Mouse (Mus musculus) embryonic facial prominence, embryonic 10.5 days (tissue): ENCODE data around the gene Tecpr2. TPM values are rescaled to one million over a fixed set of nuclear protein-coding genes. Genes with fewer than 3 reads are reported as not detected.
A peak's percentile ranks its signal among the peaks of the same experiment; 100 is the strongest.

Source experiments
- DNase-seq: peaks from one replicate; pipeline ENCODE4 v3.0.0-alpha.2; 2017; ENCODE audit warnings: low spot score
- H3K27ac ChIP-seq: fragments of 300-500 bp; sonication (generic); replicated peaks from 2 replicates; pipeline ENCODE4 v1.5.1; 2016; ENCODE audit warnings: mild to moderate bottlenecking
- H3K27me3 ChIP-seq: fragments of 300-500 bp; sonication (generic); replicated peaks from 2 replicates; pipeline ENCODE4 v1.6.1; 2016; ENCODE audit warnings: low read depth, mild to moderate bottlenecking; ENCODE audit not compliant: poor library complexity, severe bottlenecking
- H3K36me3 ChIP-seq: fragments of 300-500 bp; sonication (generic); replicated peaks from 2 replicates; pipeline ENCODE4 v1.6.1; 2016; ENCODE audit warnings: mild to moderate bottlenecking, moderate library complexity
- H3K4me1 ChIP-seq: fragments of 300-500 bp; sonication (generic); 2 replicates; pipeline ENCODE4 v1.6.1; 2016
- H3K4me3 ChIP-seq: fragments of 300-500 bp; sonication (generic); 2 replicates; pipeline ENCODE4 v1.5.1; 2016; ENCODE audit warnings: mild to moderate bottlenecking, moderate library complexity
- H3K9me3 ChIP-seq: fragments of 300-500 bp; sonication (generic); 2 replicates; pipeline ENCODE4 v1.6.1; 2016; ENCODE audit warnings: mild to moderate bottlenecking
- WGBS: fragments of 180-500 bp; shearing (Covaris S2); methylation state at CpG from one replicate; pipeline ENCODE4 v1.1.7; 2016; 5-methylcytosine and 5-hydroxymethylcytosine counted together
- polyA plus RNA-seq: library from polyadenylated mRNA; unstranded; fragments of >200 nt; fragmentation: Nextera tagmentation; extraction: Ambion mirVana; gene quantifications from 2 replicates; pipeline ENCODE4 v1.2.1, GENCODE M21; 2016

Gene Tecpr2
- polyA plus RNA-seq, 1 experiment from 2014 or later = 6.2 TPM

DNA sequence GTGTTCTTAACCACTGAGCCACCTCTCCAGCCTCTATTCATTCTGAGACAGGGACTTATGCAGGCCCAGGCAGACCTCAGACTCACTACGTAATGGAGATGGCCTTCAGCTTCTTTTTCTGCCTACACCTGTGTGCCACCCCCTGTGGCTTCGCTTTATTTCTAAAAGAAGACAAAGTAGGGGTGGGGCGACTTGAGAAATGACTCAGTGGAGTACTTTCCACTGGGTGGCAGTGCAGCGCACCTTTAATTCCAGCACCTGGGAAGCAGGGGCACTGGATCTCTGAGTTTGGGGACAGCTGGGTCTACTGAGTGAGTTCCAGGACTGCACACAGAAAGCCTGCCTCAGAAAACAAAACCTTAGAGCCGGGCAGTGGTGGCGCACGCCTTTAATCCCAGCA, 6.8 kb upstream of the Tecpr2 start:
- Histone ChIP-seq H3K27ac (no peak overlapping the region), H3K9me3 (no peaks in the 10 kb centered on the region), H3K4me1 (no peaks in the 10 kb centered on the region), H3K36me3 (peaks cover 73% of the 10 kb centered on the region), H3K27me3 (no peaks in the 10 kb centered on the region), H3K4me3 (no peak overlapping the region)
- DNase-seq = no peak
- 89% methylated on average over 7 of the region's 7 CpGs for WGBS

DNA sequence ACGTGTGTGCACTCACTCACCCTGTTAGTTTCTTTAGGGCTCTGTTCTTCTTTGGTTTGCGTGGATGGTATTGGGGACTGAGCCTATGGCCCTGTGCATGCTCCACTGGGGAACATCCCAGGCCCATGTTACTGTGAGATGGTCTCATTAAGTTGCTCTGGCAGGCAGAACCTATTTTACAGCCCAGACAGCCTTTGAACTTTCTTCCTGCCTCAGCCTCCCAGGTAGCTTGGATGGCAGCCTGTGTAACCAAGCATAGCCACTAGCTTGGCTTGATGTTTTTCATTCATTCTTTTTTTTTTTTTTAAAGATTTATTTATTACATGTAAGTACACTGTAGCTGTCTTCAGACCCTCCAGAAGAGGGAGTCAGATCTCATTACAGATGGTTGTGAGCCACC, 3.8 kb upstream of the Tecpr2 start:
- Histone ChIP-seq H3K4me1 (peaks cover 19% of the 10 kb centered on the region), H3K27ac (no peak overlapping the region), H3K36me3 (peaks cover 47% of the 10 kb centered on the region), H3K4me3 (no peak overlapping the region), H3K9me3 (no peaks in the 10 kb centered on the region), H3K27me3 (no peaks in the 10 kb centered on the region)
- 93% methylated on average over 2 of the region's 2 CpGs for WGBS
- DNase-seq = no peak

DNA sequence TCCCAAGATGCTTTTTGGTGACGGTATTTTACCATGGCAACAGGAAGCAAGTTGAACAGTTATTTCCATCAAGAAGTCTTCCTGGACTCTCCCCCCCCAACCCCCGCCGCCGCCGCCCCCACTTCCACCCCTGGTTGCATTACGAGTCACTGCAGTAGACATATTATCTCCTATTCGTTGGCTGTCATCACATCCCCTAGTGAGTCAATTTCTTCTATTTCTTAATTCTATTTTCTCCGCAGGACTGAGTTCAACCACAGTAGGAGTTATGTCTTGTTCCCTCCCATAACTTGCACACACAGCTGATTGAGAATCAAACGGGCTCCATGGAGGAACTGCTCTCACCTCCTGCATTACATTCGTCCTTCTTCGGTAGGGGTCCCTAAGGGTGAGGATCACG, 958 bp upstream of the Tecpr2 start:
- H3K4me1 ChIP-seq = peaks cover 22% of the 10 kb centered on the region
- H3K27ac ChIP-seq = peak overlapping the region; percentile 93
- DNase-seq = no peak
- 45% methylated on average over 12 of the region's 12 CpGs for WGBS
- no peaks in the 10 kb centered on the region for H3K9me3 ChIP-seq
- peaks cover 20% of the 10 kb centered on the region for H3K36me3 ChIP-seq
- peak overlapping the region; percentile 95 for H3K4me3 ChIP-seq
- no peaks in the 10 kb centered on the region for H3K27me3 ChIP-seq

DNA sequence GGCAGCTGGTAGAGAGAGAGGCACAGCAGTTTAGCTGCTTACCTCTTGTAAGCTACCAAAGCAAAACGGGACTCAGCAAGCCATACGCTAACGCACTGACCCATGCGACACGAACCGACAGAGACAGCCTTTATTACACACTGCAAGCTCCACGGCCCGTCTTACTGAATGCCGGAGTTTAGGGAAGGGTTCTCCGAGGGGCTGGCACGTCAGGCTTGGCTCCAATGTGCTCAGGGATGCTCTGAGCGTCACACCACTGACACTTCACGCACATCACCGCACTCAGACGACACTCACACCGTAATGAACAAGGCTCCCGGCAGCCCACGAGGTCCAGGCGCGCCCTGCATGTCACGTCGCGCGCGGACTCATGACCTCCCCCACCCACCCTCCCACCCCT, 458 bp upstream of the Tecpr2 start:
- no peak for DNase-seq
- H3K9me3 ChIP-seq = no peaks in the 10 kb centered on the region
- H3K4me1 ChIP-seq = peaks cover 22% of the 10 kb centered on the region
- H3K36me3 ChIP-seq = peaks cover 15% of the 10 kb centered on the region
- H3K27me3 ChIP-seq = no peaks in the 10 kb centered on the region
- WGBS = 0% methylated on average over 25 of the region's 25 CpGs
- H3K4me3 ChIP-seq = peak overlapping the region; percentile 95
- peak overlapping the region; percentile 93 for H3K27ac ChIP-seq

DNA sequence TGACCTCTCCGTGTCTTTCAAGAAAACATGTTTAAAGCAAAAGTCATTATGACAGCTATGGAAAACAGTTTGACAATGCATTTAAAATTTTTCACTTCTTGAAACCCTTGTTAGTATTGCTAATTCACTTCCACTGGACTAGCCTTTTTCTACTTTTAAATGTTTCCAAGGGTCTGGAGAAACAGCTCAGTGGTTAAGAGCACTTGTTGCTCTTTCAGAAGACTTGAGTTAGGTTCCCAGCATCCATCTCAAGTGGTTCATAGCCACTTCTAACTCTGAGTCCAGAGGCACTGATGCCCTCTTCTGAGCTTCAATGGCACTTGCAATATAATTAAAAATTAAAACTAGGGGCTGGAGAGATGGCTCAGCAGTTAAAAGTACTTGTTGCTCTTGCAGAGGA, 2.8 kb downstream of the Tecpr2 start:
- no peak for DNase-seq
- H3K27ac ChIP-seq = no peak overlapping the region
- 0 out of 2 replicates have a peak, but pooled peaks cover 2% of the 10 kb centered on the region for H3K36me3 ChIP-seq
- no peak overlapping the region for H3K4me3 ChIP-seq
- H3K27me3 ChIP-seq = no peaks in the 10 kb centered on the region
- no peaks in the 10 kb centered on the region for H3K9me3 ChIP-seq
- peaks cover 29% of the 10 kb centered on the region for H3K4me1 ChIP-seq
- 95% methylated on average over 1 of the region's 1 CpGs for WGBS

DNA sequence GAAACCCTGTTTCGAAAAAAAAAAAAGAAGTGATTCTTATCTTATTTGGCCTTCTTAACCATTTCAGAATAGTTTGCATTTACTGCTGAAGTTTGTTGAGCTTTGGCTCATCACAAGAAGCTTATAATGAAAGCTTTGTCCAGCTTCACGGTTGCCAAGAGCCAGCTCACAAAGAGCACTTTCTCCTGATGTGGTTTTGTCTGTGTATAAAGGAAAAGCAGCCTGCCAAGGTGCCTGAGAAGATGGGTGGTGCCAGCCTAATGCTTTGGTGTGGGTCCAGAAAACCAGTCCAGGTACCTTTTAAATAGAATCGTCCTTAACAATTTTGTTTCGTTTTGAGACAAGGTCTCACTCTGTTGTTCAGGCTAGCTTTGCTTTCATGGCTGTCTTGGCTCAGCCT, 13.0 kb downstream of the Tecpr2 start:
- Histone ChIP-seq H3K36me3 (peaks cover 5% of the 10 kb centered on the region; the same call in 1 of the 2 replicates), H3K27me3 (no peaks in the 10 kb centered on the region), H3K27ac (no peak overlapping the region), H3K4me3 (no peak overlapping the region), H3K9me3 (no peaks in the 10 kb centered on the region), H3K4me1 (no peaks in the 10 kb centered on the region)
- DNase-seq = no peak
- WGBS = 80% methylated on average over 4 of the region's 4 CpGs

DNA sequence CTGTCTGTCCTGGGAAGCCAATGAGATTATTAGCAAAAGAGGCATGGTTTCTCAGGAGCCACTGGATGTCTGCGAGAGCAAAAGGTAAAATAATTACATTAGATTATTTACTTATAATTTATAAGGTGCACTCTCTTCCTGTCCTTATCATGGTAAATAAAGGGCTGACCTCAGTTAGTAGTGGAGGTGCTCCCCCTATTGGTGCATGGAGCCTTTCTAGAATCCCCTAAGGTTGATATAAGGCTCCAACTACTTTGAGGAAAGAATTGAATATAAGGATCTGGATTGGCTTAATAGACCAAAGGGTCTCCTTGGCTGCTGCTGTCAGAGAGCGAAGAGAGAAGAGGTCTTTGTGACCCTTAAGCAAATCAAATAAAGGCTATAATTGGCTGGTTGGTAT, 14.5 kb downstream of the Tecpr2 start:
- H3K27ac ChIP-seq = no peak overlapping the region
- no peaks in the 10 kb centered on the region; the same call in 1 of the 2 replicates for H3K36me3 ChIP-seq
- 94% methylated on average over 2 of the region's 2 CpGs for whole genome bisulfite sequencing
- DNase-seq = no peak
- H3K9me3 ChIP-seq = no peaks in the 10 kb centered on the region
- no peak overlapping the region for H3K4me3 ChIP-seq
- no peaks in the 10 kb centered on the region for H3K4me1 ChIP-seq
- no peaks in the 10 kb centered on the region for H3K27me3 ChIP-seq

DNA sequence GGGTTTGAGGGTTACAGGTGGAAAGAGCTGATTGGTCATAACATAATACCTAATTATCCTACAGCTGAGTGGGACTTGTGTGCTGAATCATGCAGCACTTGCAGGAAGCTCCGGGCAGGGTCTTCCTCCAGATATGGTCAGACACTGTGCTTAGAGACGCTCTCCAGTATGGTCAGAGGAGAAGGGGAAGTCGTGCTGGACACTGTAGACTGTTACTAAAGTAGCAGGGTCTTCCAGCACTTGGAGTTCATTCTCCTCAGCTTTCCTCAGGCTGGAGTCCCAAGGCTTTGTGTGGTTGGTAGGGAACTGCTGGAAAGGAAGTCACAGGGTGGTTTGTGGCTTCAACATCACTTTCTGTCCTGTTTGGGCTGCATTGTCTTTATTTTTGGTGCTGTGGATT, 18.8 kb downstream of the Tecpr2 start:
- no peaks in the 10 kb centered on the region; the same call in 1 of the 2 replicates for H3K36me3 ChIP-seq
- H3K9me3 ChIP-seq = no peaks in the 10 kb centered on the region
- no peak overlapping the region for H3K27ac ChIP-seq
- 81% methylated on average over 3 of the region's 3 CpGs for WGBS
- no peak for DNase-seq
- no peaks in the 10 kb centered on the region for H3K27me3 ChIP-seq
- no peak overlapping the region for H3K4me3 ChIP-seq
- no peaks in the 10 kb centered on the region for H3K4me1 ChIP-seq

DNA sequence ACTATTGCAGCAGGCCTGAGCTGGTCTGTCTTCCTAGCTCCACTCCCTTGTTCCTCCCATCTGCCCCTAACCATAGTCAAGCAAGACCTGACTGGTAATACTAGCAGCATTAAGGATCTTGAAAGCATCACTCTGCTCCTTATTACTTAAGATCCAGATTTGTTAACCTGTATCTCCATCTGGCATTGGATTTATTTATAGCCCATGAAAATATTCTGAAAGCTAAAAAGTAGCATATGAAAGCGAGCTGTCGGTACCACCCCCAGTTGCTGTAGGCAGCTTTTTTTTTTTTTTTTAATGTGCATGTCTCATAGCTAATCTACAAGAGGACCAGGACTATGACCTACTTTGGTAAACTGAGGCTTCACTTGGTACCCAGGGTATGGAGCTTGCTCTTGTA, 20.9 kb downstream of the Tecpr2 start:
- Histone ChIP-seq H3K36me3 (peaks cover 5% of the 10 kb centered on the region), H3K4me3 (no peak overlapping the region), H3K4me1 (no peaks in the 10 kb centered on the region), H3K27ac (no peak overlapping the region), H3K27me3 (no peaks in the 10 kb centered on the region), H3K9me3 (no peaks in the 10 kb centered on the region)
- WGBS = 97% methylated on average over 2 of the region's 2 CpGs
- no peak for DNase-seq

DNA sequence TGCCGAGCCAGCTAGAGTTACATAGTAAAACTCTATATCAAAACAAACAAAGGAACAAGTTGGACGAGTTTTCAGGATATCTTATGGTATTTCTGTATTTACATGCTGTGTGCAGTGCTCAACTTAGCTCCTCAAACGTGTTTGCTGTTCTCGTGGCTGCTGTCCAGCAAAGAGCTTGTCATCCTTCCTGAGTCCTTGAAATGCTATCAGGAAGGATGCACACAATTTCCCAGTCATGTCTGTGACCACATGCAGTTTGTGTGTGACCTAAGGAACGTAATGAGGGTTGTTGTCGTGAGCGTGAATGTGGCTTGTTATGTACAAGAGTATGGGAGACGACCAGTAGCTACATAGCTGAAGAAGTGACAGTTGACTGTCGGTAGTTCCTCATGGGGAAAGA, 26.7 kb downstream of the Tecpr2 start:
- peaks cover 40% of the 10 kb centered on the region for H3K36me3 ChIP-seq
- H3K27ac ChIP-seq = no peak overlapping the region
- WGBS = 88% methylated on average over 9 of the region's 9 CpGs

DNA sequence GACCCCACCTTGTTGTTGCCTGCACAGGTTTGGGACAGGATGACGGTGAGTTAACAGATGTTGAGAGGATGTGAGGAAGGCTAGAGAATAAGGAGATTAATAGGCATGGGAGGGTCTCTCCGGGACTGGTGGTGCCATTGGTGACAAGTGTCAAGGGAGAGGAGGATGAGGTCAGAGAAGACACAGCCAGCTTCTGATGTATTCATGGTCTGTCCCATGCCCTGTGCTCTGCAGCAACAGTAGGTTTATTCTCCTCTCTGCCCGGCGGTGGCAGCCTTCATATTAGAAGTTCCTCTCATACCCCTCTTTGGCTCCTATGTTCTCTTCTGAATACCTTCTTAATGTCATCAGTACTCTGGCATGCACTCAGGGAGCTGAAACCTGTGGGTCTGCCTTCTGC, 31.2 kb downstream of the Tecpr2 start:
- Histone ChIP-seq H3K36me3 (peaks cover 41% of the 10 kb centered on the region), H3K9me3 (no peaks in the 10 kb centered on the region), H3K27ac (no peak overlapping the region), H3K4me3 (no peak overlapping the region), H3K4me1 (no peaks in the 10 kb centered on the region), H3K27me3 (no peaks in the 10 kb centered on the region)
- WGBS = 91% methylated on average over 4 of the region's 4 CpGs
- DNase-seq = no peak

More for the DNA sequence above, 26.7 kb downstream of the Tecpr2 start:
- Histone ChIP-seq H3K9me3 (no peaks in the 10 kb centered on the region), H3K27me3 (no peaks in the 10 kb centered on the region), H3K4me1 (no peaks in the 10 kb centered on the region), H3K4me3 (no peak overlapping the region)
- no peak for DNase-seq

DNA sequence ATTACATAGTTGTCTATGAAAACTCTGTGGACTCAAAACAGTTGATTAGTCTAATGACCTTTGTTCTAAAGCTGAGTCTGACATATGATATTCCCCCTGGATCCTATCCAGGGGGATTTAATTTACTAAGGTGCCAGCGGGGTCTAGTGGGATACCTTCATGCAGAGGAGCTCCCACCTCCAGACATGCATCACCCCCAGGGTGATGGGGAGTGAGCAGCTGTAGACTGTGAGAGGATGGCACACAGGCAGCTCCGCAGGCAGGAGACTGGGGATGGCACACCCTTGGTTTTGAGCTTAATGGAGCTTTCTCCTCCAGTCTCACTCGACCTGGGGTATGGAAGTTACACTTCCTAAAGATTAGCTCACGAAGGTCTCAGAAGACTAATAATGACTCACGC, 32.5 kb downstream of the Tecpr2 start:
- H3K9me3 ChIP-seq = no peaks in the 10 kb centered on the region
- H3K4me1 ChIP-seq = no peaks in the 10 kb centered on the region
- no peak overlapping the region for H3K4me3 ChIP-seq
- peaks cover 38% of the 10 kb centered on the region for H3K36me3 ChIP-seq
- no peaks in the 10 kb centered on the region for H3K27me3 ChIP-seq
- no peak for DNase-seq
- WGBS = 82% methylated on average over 5 of the region's 5 CpGs
- no peak overlapping the region for H3K27ac ChIP-seq

DNA sequence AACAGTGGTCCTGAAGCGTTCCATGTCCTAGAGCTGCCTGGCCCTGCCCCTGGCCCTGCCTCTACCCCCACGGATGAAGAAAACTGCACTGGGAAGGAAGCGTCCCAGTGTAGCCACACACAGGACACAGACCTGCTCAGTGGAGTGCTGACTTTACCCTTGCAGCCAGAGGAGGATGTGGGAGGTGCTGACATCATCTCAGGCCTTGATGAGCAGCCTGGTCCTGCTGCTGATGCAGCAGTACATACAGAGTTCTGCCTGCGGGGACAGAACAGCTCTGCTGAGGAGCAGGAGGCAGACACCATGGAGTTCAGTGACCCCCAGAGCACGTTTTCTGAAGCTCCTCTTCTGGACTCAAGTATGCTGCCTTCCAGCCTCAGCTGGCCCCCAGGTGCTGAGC, 43.8 kb downstream of the Tecpr2 start:
- Histone ChIP-seq H3K27me3 (no peaks in the 10 kb centered on the region), H3K9me3 (no peaks in the 10 kb centered on the region), H3K4me3 (no peak overlapping the region), H3K36me3 (peaks cover 59% of the 10 kb centered on the region), H3K27ac (no peak overlapping the region), H3K4me1 (no peaks in the 10 kb centered on the region)
- no peak for DNase-seq
- WGBS = 75% methylated on average over 5 of the region's 5 CpGs
